Mouse (Mus musculus): ENCODE data around the gene Tjap1. TPM values are rescaled to one million over a fixed set of nuclear protein-coding genes. Genes with fewer than 3 reads are reported as not detected.

The Tjap1 gene
- polyA plus RNA-seq (2017; shearing (Covaris generic)) = 35.1 TPM

DNA sequence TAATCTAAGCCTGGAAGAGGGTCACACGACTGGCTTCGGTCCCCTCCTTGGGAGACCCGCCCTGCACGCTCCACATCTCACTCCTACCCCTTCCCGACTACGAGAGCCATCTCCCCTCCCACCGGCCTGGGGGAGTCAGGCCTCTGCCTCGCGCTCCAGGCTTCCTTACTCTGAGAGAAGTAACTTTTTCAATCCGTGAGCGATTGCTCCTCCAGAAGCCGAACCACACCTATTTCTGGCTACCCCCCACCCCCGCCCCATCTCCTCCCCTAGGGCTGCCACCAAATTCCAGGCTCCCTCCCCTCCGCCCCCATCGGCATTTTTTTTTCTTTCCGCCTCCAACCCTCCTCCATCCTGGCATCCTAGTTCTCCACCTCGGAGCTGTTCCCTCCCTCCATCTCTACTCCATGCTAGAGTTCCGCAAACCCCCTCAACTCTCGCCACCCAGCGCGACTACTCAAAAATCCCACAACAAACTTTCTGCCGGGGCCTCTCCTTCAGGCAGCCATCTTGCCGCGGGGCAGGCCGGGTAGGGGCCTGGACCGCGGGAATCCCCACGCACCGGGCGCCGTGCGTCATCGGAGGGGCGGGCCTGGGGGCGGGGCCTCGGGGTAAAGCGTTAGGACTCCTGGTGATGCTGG, at the start of gene Tjap1:
TSS of gene Tjap1 (minus strand) at position 544 of the 641 bp plus-strand sequence.

DNA sequence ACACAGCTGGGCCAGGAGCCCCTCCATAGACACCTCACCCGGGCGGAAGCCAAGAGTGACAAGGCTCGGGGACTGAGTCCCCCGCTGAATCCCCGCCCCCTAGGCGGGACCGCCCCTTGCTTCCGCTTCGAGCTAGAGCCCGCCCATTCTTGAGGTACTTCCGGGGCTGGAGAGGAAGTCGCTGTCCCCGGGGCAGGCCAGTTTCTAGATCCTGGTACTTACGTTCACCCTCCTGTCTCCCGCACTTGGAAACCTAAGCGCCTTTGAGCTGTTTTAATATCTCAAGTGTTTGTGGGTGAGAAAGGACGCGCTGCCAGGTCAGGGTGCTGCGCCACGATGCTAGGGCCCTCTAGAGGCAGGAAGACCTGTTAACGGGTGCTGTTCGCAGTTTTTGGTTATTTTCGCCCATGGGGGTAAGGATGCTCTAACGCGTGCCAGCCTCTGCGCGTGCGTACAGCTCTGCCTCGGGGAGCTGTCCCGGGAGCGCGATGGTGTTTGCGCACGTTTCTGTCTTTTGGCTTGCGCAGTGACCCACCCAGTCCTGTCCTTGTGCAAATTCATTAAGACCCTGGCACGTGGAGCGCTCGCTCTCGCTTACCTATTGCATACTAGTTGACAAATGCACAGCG, 45.2 kb upstream of the Tjap1 start, which contains the start of gene Abcc10:
TSS of gene Abcc10 (minus strand) at position 447 of the 629 bp plus-strand sequence.

DNA sequence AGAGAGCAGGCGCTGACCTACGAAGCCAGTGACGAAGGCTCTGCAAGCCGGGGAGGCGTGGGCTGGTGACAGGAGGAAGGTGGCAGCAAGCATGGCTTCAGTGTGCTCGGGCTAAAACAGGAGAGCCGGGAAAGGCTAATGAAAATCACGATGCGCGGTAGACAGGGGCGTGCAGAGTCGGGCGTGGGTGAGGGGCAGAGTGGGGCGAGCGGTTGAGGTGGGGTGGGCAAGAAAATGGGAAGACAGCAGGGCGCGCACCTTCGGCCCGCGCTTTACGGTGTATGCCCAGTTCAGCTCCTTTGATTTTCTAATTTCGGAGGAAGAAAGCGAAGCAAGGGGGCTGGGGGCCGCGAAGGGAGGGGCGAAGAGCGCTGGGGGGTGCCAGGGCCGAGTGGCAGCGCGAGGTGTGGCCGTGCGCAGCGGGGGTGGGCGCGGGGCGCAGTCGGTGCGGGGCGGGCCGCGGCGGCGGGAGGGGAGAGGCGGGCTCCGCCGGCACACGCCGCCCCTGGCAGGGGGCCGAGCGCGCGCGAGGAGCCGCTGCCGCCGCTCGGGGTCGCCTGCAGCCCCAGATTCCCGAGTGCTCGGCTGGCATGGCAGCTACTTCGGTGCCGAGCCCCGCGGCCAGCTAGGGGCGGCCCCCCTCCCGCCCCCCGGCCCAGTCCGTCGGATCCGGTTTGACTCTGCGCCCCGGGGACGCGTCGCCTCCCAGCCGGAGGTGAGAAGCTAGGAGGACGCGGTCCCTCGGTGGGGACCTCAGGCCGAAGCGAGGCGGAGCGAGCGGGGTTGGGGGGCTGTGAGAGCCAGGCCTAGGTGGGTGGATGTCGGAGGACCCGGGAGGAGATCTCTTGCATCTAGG, 14.8 kb upstream of the Tjap1 start, which contains the start of gene Dlk2:
TSS of gene Dlk2 (plus strand) at position 58 of the 856 bp plus-strand sequence.

DNA sequence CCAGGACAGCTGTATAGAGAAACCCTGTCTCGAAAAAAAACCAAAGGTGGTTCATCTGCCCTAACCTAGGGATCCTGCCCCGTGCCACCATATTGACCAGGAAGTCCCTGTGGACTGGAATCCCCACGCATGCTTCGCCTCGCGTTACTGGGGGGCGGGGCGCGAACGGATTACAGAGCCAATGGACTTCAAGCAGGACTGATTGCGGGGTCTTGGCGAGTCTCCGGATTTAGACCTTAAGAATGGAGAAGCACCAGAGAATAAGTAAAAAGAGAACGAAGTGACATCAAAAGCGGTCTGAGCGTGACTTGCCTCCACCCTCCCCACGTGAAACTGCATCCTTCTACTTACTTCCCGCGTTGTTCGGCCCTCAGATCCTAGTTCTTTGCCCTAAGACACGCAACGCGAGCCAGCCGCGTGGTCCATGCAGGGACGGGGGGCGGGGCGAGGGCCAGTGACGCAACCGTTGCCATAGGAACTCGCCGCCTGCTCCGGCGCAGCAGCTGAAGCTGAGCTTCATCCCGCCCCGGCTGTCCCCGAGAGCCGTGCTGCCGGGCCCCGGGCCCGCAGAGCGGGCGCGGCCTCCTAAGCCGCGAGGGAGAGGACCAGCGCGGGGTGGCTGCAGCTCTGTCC, 29.3 kb downstream of the Tjap1 start, which contains the start of gene Lrrc73:
TSS of gene Lrrc73 (plus strand) at position 80 of the 633 bp plus-strand sequence.

DNA sequence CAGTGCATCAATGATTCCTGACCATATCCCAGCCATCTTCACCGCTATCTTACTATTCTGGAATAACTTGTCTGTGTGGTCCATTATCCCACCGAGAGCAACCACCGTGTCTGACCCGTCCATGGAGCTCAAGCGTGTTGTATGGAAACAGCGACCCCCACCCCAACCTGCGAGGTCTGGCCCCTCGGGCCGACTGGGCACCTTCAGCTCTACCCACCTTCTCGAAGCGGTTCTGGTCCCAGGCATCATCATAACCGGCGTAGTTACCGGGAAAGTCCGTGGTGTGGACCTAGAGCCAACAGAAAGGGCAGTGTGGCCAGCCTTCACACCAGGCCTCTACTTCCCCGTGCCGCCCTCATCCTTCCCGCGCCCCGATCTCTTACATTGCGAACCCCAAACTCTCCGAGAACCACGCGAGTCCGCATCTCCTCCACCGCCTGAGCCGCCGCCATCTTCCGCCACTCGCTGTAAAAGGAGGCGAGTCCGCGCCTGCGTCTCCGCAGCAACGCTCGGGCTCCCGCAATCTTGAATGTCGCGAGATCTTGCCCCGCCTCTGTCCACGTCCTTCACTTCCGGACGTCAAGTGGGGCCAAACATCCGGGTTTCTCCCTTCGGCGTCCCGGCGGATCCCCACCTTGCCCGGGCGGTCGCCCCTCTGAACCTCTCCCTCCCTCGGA, 35.2 kb downstream of the Tjap1 start, which contains the start of the genes Polr1c and Yipf3:
TSS of gene Polr1c (minus strand) at position 543 of the 677 bp plus-strand sequence.
TSS of gene Yipf3 (plus strand) at position 569 of the 677 bp plus-strand sequence.

Other genes starting within 250 kb of the Tjap1 start
- gene Mrps18a, start 172.0 kb downstream of the Tjap1 start, polyA plus RNA-seq (2017; shearing (Covaris generic)) = 101 TPM
- gene Rsph9, start 138.8 kb downstream of the Tjap1 start, polyA plus RNA-seq (2017; shearing (Covaris generic)) = 2.2 TPM
- 67.3 TPM for gene Mad2l1bp, start 129.5 kb downstream of the Tjap1 start, polyA plus RNA-seq (2017; shearing (Covaris generic))
- 87.5 TPM for gene Gtpbp2, start 122.0 kb downstream of the Tjap1 start, polyA plus RNA-seq (2017; shearing (Covaris generic))
- gene Polh, start 80.4 kb downstream of the Tjap1 start, polyA plus RNA-seq (2017; shearing (Covaris generic)) = 7.7 TPM
- 54.1 TPM for gene Xpo5, start 80.2 kb downstream of the Tjap1 start, polyA plus RNA-seq (2017; shearing (Covaris generic))
- gene Polr1c, start 35.0 kb downstream of the Tjap1 start, polyA plus RNA-seq (2017; shearing (Covaris generic)) = 71.2 TPM
- 186 TPM for gene Yipf3, start 34.9 kb downstream of the Tjap1 start, polyA plus RNA-seq (2017; shearing (Covaris generic))
- 0.20 TPM for gene Lrrc73, start 29.5 kb downstream of the Tjap1 start, polyA plus RNA-seq (2017; shearing (Covaris generic))
- gene Dlk2, start 14.4 kb upstream of the Tjap1 start, polyA plus RNA-seq (2017; shearing (Covaris generic)) = not detected
- gene Abcc10, start 45.3 kb upstream of the Tjap1 start, polyA plus RNA-seq (2017; shearing (Covaris generic)) = 9.5 TPM
- 1.3 TPM for gene Zfp318, start 100.7 kb upstream of the Tjap1 start, polyA plus RNA-seq (2017; shearing (Covaris generic))
- not detected for gene Crip3, start 145.9 kb upstream of the Tjap1 start, polyA plus RNA-seq (2017; shearing (Covaris generic))
- gene Slc22a7, start 155.4 kb upstream of the Tjap1 start, polyA plus RNA-seq (2017; shearing (Covaris generic)) = not detected
- 0.18 TPM for gene Ttbk1, start 204.6 kb upstream of the Tjap1 start, polyA plus RNA-seq (2017; shearing (Covaris generic))
- 8.4 TPM for gene Dnph1, start 213.7 kb upstream of the Tjap1 start, polyA plus RNA-seq (2017; shearing (Covaris generic))